Mouse (Mus musculus) inflammation-experienced regulatory T-cells, adult 6 months (primary cell): Measurements from ENCODE around the gene Rnh1. TPM values are rescaled to one million over a fixed set of nuclear protein-coding genes. Genes with fewer than 3 reads are reported as not detected.

Experiments
- polyA plus RNA-seq, 3 experiments: library from polyadenylated mRNA; unstranded; fragments of 100-300 nt; shearing (Covaris generic); gene quantifications; one replicate each; pipeline ENCODE4 v1.2.1; 2017

Rnh1 gene
- polyA plus RNA-seq, 3 experiments from 2014 or later = 135 to 147 (median 143) TPM

Other genes starting within 250 kb of the Rnh1 start
- 10 to 100 TPM; 16.6 to 22.5 (median 18.2) TPM for gene Pgghg, start 231.5 kb downstream of the Rnh1 start, polyA plus RNA-seq
- under 1 TPM in 1 of 3 experiments, not detected in 2; 0.46 TPM for gene Ifitm5, start 222.6 kb downstream of the Rnh1 start, polyA plus RNA-seq
- gene Gm45717, start 216.9 kb downstream of the Rnh1 start, polyA plus RNA-seq = not detected
- 10 to 100 TPM; 60.0 to 93.0 (median 74.2) TPM for gene Ifitm2, start 216.9 kb downstream of the Rnh1 start, polyA plus RNA-seq
- gene Ifitm1, start 205.6 kb downstream of the Rnh1 start, polyA plus RNA-seq = 1 to 10 TPM in 1 of 3 experiments, under 1 TPM in 1, not detected in 1; 0.54 to 6.6 TPM
- gene Ifitm3, start 162.1 kb downstream of the Rnh1 start, polyA plus RNA-seq = 10 to 100 TPM in 1 of 3 experiments, 1 to 10 TPM in 2; 2.7 to 11.2 (median 3.0) TPM
- under 1 TPM in 1 of 3 experiments, not detected in 2; 0.94 TPM for gene Ifitm6, start 154.9 kb downstream of the Rnh1 start, polyA plus RNA-seq
- gene Gm17387, start 143.7 kb downstream of the Rnh1 start, polyA plus RNA-seq = not detected
- gene B4galnt4, start 111.8 kb downstream of the Rnh1 start, polyA plus RNA-seq = 10 to 100 TPM; 11.1 to 13.1 (median 12.5) TPM
- gene Pkp3, start 94.6 kb downstream of the Rnh1 start, polyA plus RNA-seq = 100 to 1,000 TPM; 413 to 487 (median 426) TPM
- 100 to 1,000 TPM; 149 to 208 (median 206) TPM for gene Sigirr, start 72.3 kb downstream of the Rnh1 start, polyA plus RNA-seq
- gene Ano9, start 55.1 kb downstream of the Rnh1 start, polyA plus RNA-seq = not detected
- gene Ptdss2, start 50.5 kb downstream of the Rnh1 start, polyA plus RNA-seq = 1 to 10 TPM; 6.2 to 9.3 (median 7.0) TPM
- 1 to 10 TPM; 1.5 to 6.2 (median 4.6) TPM for gene Hras, start 21.1 kb upstream of the Rnh1 start, polyA plus RNA-seq
- 1 to 10 TPM; 1.3 to 2.2 (median 1.7) TPM for gene Lrrc56, start 21.3 kb upstream of the Rnh1 start, polyA plus RNA-seq
- 10 to 100 TPM in 1 of 3 experiments, 1 to 10 TPM in 2; 4.6 to 11.3 (median 8.5) TPM for gene Lmntd2, start 41.2 kb upstream of the Rnh1 start, polyA plus RNA-seq
- gene Rassf7, start 43.0 kb upstream of the Rnh1 start, polyA plus RNA-seq = 10 to 100 TPM in 2 of 3 experiments, 1 to 10 TPM in 1; 9.2 to 15.0 (median 13.7) TPM
- gene Phrf1, start 55.9 kb upstream of the Rnh1 start, polyA plus RNA-seq = 10 to 100 TPM; 40.5 to 51.6 (median 46.7) TPM
- gene Irf7, start 93.6 kb upstream of the Rnh1 start, polyA plus RNA-seq = 100 to 1,000 TPM in 2 of 3 experiments, 10 to 100 TPM in 1; 95.5 to 112 (median 100) TPM
- not detected for gene Cdhr5, start 103.9 kb upstream of the Rnh1 start, polyA plus RNA-seq
- gene Sct, start 106.3 kb upstream of the Rnh1 start, polyA plus RNA-seq = not detected
- not detected for gene Drd4, start 119.1 kb upstream of the Rnh1 start, polyA plus RNA-seq
- 10 to 100 TPM; 17.6 to 37.9 (median 34.6) TPM for gene Deaf1, start 154.8 kb upstream of the Rnh1 start, polyA plus RNA-seq
- gene Tmem80, start 154.9 kb upstream of the Rnh1 start, polyA plus RNA-seq = 10 to 100 TPM; 27.1 to 41.1 (median 39.1) TPM
- gene Eps8l2, start 166.0 kb upstream of the Rnh1 start, polyA plus RNA-seq = not detected
- gene Taldo1, start 219.3 kb upstream of the Rnh1 start, polyA plus RNA-seq = 100 to 1,000 TPM; 271 to 329 (median 303) TPM
- 100 to 1,000 TPM in 1 of 3 experiments, 10 to 100 TPM in 2; 70.1 to 108 (median 91.4) TPM for gene Gatd1, start 241.3 kb upstream of the Rnh1 start, polyA plus RNA-seq